Mouse (Mus musculus): ENCODE results near the gene Kank1. TPM values are rescaled to one million over a fixed set of nuclear protein-coding genes. Genes with fewer than 3 reads are reported as not detected.

Gene Kank1
- polyA plus RNA-seq, 1 experiment from 2014 or later: 23.5 TPM

Other genes with a start within 250 kb of the Kank1 start
- 1.3 and 2.3 TPM in 2 replicates for gene Dock8, start 237.4 kb upstream of the Kank1 start, polyA plus RNA-seq (2016; fragmentation: Nextera tagmentation; extraction: Ambion mirVana)

Measured in embryonic facial prominence, embryonic 10.5 days (tissue).